ENCODE assay signal across 24 mouse cellular contexts in genomic region chr2:4029031-4029747, GRCm38 (mm10). TPM values are rescaled to one million over a fixed set of nuclear protein-coding genes. Genes with fewer than 3 reads are reported as not detected.
DNase-seq lines count a peak whose midpoint lies in the region; ATAC-seq and TF ChIP-seq lines count a peak whose summit lies in the region.
"Had no signal": no experiment of that assay in that cellular context is flagged by ENCODE, and none has a peak within 500 bp of the region (broad histone marks: within the 10 kb centered on the region; RNA-seq: fewer than 3 reads in every experiment).

No protein-coding gene starts in this region.

- no peak overlapping the region for H3K9ac ChIP-seq in kidney, postnatal 0 days (ENCODE audit: low read depth, low read length)
- H3K9ac ChIP-seq in midbrain, embryonic 11.5 days (ENCODE audit: low read length), result no peak overlapping the region
- H3K9ac ChIP-seq: embryonic facial prominence, embryonic 12.5 days; forebrain, embryonic 15.5 days; heart, embryonic 15.5 days; hindbrain, embryonic 14.5 days had no signal

- ATAC-seq in kidney, postnatal 0 days (replicated peaks; ENCODE audit: low FRiP score, low read depth), result no peak
- no peak for ATAC-seq in midbrain, embryonic 11.5 days (ENCODE audit: low FRiP score)
- ATAC-seq: CD4-positive, CD25-positive, alpha-beta regulatory T cell, adult 4 months; forebrain, embryonic 15.5 days had no signal

- H3K4me3 ChIP-seq in kidney, adult 2 months (ENCODE audit: insufficient read depth, low read depth, low read length), result no peak overlapping the region
- no peak overlapping the region for H3K4me3 ChIP-seq in kidney, postnatal 0 days (replicated peaks; ENCODE audit: low read depth, low read length)
- H3K4me3 ChIP-seq in midbrain, embryonic 11.5 days (ENCODE audit: low read depth, low read length), result no peak overlapping the region
- H3K4me3 ChIP-seq: embryonic facial prominence, embryonic 12.5 days; forebrain, embryonic 15.5 days; heart, adult 2 months; heart, embryonic 15.5 days; hindbrain, embryonic 10.5 days had no signal

- no peaks in the 10 kb centered on the region for H3K27me3 ChIP-seq in kidney, adult 2 months (replicated peaks; ENCODE audit: control insufficient read depth, insufficient read depth, low read length)
- no peaks in the 10 kb centered on the region for H3K27me3 ChIP-seq in kidney, postnatal 0 days (ENCODE audit: insufficient read depth, low read length)
- H3K27me3 ChIP-seq in midbrain, embryonic 11.5 days (ENCODE audit: control insufficient read depth, insufficient read depth, low read length), result no peaks in the 10 kb centered on the region
- H3K27me3 ChIP-seq: embryonic facial prominence, embryonic 12.5 days; forebrain, embryonic 15.5 days; heart, embryonic 15.5 days had no signal

- H3K27ac ChIP-seq in kidney, adult 2 months (ENCODE audit: insufficient read depth, low read depth, low read length), result no peak overlapping the region
- H3K27ac ChIP-seq in kidney, postnatal 0 days, result no peak overlapping the region
- H3K27ac ChIP-seq in midbrain, embryonic 11.5 days (ENCODE audit: low read depth, low read length), result no peak overlapping the region
- H3K27ac ChIP-seq: embryonic facial prominence, embryonic 12.5 days; forebrain, embryonic 15.5 days; heart, adult 2 months; heart, embryonic 15.5 days; hindbrain, embryonic 10.5 days; hindbrain, embryonic 14.5 days had no signal

- peak; percentile 25 for DNase-seq in embryo, embryonic 10.5 days (ENCODE audit: low spot score)
- DNase-seq in embryo, embryonic 9.5 days (ENCODE audit: extremely low spot score), result no peak
- peak; percentile 0 for DNase-seq in kidney, adult 2 months
- DNase-seq in kidney, adult 11 months, result no peak
- DNase-seq in kidney, postnatal 0 days (ENCODE audit: low spot score), result peak; percentile 4
- DNase-seq in kidney, adult 8-10 months, result no peak
- DNase-seq in midbrain, embryonic 11.5 days (ENCODE audit: low spot score, missing footprints), result no peak
- DNase-seq in layer of hippocampus, postnatal 10 days (ENCODE audit: low spot score in 2 of 2), result no peak
- DNase-seq: adrenal gland, adult 8-10 months; B cell, adult 2 months; cerebellum, adult 11 months; cerebellum, adult 8-10 months; cerebellum, postnatal 14 days; gastrocnemius, postnatal 10 days; heart, adult 2 months; heart, postnatal 14 days had no signal

- no peak for TF ChIP-seq POLR2A in kidney, adult 2 months (IDR thresholded peaks at IDR 0.05; ENCODE audit: low read depth, low read length)

- WGBS in kidney, adult 2 months, result 51% methylated on average over 4 of the region's 4 CpGs
- 25% methylated on average over 4 of the region's 4 CpGs for WGBS in kidney, postnatal 0 days
- 83% methylated on average over 4 of the region's 4 CpGs for WGBS in midbrain, embryonic 11.5 days

- H3K36me3 ChIP-seq in kidney, adult 2 months (ENCODE audit: control insufficient read depth, insufficient read depth, low read length), result no peaks in the 10 kb centered on the region
- no peaks in the 10 kb centered on the region for H3K36me3 ChIP-seq in kidney, postnatal 0 days (ENCODE audit: insufficient read depth, low read length)
- no peaks in the 10 kb centered on the region for H3K36me3 ChIP-seq in midbrain, embryonic 11.5 days (ENCODE audit: control insufficient read depth, insufficient read depth, low read length)
- H3K36me3 ChIP-seq: embryonic facial prominence, embryonic 12.5 days; forebrain, embryonic 15.5 days; G1E; heart, embryonic 15.5 days; hindbrain, embryonic 10.5 days had no signal

- H3K9me3 ChIP-seq in kidney, postnatal 0 days (replicated peaks; ENCODE audit: low read length), result no peaks in the 10 kb centered on the region
- H3K9me3 ChIP-seq in midbrain, embryonic 11.5 days (ENCODE audit: control insufficient read depth, low read length), result no peaks in the 10 kb centered on the region
- H3K9me3 ChIP-seq: embryonic facial prominence, embryonic 12.5 days; forebrain, embryonic 15.5 days; G1E; heart, embryonic 15.5 days had no signal

- H3K4me2 ChIP-seq in kidney, postnatal 0 days (ENCODE audit: low read length), result no peak overlapping the region
- no peak overlapping the region for H3K4me2 ChIP-seq in midbrain, embryonic 11.5 days
- H3K4me2 ChIP-seq: embryonic facial prominence, embryonic 12.5 days; forebrain, embryonic 15.5 days; heart, embryonic 11.5 days; heart, embryonic 15.5 days; hindbrain, embryonic 14.5 days had no signal

- no peaks in the 10 kb centered on the region for H3K4me1 ChIP-seq in kidney, adult 2 months (ENCODE audit: control insufficient read depth, insufficient read depth, low read length)
- H3K4me1 ChIP-seq in kidney, postnatal 0 days (replicated peaks; ENCODE audit: insufficient read depth, low read length), result no peaks in the 10 kb centered on the region
- H3K4me1 ChIP-seq in midbrain, embryonic 11.5 days (ENCODE audit: control insufficient read depth, insufficient read depth, low read length), result no peaks in the 10 kb centered on the region
- H3K4me1 ChIP-seq: heart, embryonic 15.5 days; hindbrain, embryonic 10.5 days had no signal

- TF ChIP-seq CTCF in kidney, adult 2 months (conservative IDR thresholded peaks at IDR 0.05; ENCODE audit: insufficient read depth, insufficient read length, low read depth, low read length), result no peak
- no peak for TF ChIP-seq CTCF in kidney, postnatal 0 days (IDR thresholded peaks at IDR 0.05; ENCODE audit: low read depth)

RNA-seq across cellular contexts. Expression of gene Frmd4a, which starts 11.7 kb away (rescaled TPM):
- polyA plus RNA-seq in kidney, adult 2 months (2012; rRNA removed), result 5.8 and 7.4 TPM in 2 replicates
- polyA plus RNA-seq in kidney, postnatal 0 days (2015; fragmentation: Nextera tagmentation; extraction: Ambion mirVana), result 16.8 and 18.2 TPM in 2 replicates
- polyA plus RNA-seq in midbrain, embryonic 11.5 days (2014; fragmentation: Nextera tagmentation; extraction: Ambion mirVana), result 35.2 and 35.9 TPM in 2 replicates
- 100 to 1,000 TPM; 114 to 128 TPM for total RNA-seq in layer of hippocampus, postnatal 10 days (2021)

Comparison
In these comparisons a context has a peak if more than half of its experiments do, and no peak if none do; other contexts are left out.
1. DNase-seq: peak in embryo, embryonic 10.5 days (single experiment), kidney, adult 2 months (single experiment) and kidney, postnatal 0 days (single experiment); none in embryo, embryonic 9.5 days (single experiment), kidney, adult 11 months (single experiment), kidney, adult 8-10 months (0 of 2), midbrain, embryonic 11.5 days (single experiment) and layer of hippocampus, postnatal 10 days (0 of 2).